Mouse (Mus musculus): Measurements from ENCODE around the gene Arid3a.
A peak's percentile ranks its signal among the peaks of the same experiment; 100 is the strongest.
"Not testable (repeated sequence)": the region's sequence is repeated elsewhere in the genome, so short reads cannot be mapped to it uniquely, and the experiment has no call there.

The Arid3a gene

GRCm38 (mm10) chr10:79926491-79927323, at the start of gene Arid3a:
Arid3a (plus strand) TSS chr10:79927043.
- DNase-seq: peak; percentile 90 to 93

GRCm38 (mm10) chr10:79877174-79877573, 49.7 kb upstream of the Arid3a start:
- DNase-seq: no peak

GRCm38 (mm10) chr10:79877757-79878156, 49.1 kb upstream of the Arid3a start:
- no peak for DNase-seq

- DNase-seq: no peak
These were observed 47.3 kb upstream of the Arid3a start for GRCm38 (mm10) chr10:79879527-79879926.

- DNase-seq: no peak
These were observed 46.1 kb upstream of the Arid3a start for GRCm38 (mm10) chr10:79880721-79881120.

DNA sequence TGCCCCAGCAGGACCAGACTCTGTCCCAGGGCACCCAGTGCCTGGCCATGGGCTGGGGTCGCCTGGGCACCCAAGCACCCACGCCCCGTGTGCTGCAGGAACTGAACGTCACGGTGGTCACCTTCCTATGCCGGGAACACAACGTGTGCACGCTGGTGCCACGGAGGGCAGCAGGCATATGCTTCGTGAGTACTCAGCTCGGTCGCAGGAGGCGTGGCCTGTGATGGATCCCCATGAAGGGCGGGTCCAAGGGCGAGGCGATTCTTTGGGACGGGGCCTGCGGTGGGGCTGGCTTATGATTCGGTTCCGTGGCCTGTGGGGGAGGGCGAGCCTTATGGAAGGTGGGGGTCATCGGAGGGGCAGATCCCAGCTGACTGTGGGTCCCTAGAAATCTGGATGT, 44.9 kb upstream of the Arid3a start:
- no peak for DNase-seq

DNA sequence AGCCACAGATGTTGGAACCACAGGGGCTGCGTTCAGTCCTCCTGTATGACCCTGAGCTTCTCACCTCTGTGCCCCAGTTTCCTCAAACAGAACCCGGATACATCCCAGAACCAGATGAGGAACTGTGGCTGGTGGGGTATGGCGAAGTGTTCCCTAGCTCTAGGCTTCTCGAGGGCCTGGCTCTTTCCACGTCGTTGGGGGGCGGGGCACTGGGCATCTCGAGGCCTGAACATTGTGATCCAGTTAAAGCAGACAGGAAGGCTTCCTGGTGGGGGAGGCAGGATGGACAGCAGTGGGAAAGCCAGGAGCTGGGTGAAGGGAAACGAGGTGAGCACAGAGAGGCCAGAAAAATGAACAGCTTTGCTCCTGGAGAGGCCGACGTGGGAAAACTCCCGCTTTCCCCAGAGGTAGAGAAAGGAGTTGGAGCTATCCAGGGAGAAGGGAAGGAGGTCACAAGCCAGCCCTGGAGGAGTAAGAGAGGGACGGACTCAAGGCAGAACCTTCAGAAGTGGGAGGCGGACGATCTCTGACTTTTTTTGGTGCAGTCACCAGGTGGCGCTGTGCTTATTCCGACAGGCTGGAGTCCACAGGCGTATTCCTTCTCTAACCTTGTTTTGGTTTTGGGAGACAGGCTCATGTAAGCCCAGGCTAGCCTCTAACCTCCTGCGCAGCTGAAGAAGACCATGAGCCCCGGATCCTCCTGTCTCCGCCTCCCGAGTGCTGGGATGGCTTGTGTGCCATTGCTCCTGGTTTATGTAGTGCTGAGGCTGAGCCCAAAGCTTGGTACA, 43.4 kb upstream of the Arid3a start:
- DNase-seq: peak; percentile 86 to 89

DNA sequence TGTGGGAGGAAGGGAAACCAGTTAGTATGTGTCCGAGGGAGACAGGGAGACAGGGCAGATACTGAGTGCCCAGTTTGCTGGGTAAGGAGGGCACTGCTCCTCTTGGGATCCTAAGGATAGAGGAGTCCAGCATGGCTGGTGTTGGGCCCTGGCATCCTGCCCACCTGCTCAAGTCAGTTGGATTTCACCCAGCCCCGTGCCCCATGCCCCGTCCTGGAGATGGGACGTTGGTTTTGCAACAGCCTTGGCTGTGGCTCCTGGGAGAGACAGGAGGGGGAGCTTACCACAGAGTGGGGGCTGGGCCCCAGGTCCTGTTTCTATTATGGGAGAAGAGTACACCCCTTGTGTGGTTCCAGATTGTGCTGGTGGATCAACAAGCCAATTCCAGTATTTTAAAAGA, 42.4 kb upstream of the Arid3a start:
- DNase-seq: peak in 1 of 2 experiments; percentile 45

- DNase-seq: not testable (repeated sequence)
These were observed 41.9 kb upstream of the Arid3a start for GRCm38 (mm10) chr10:79884938-79885337.

- no peak for DNase-seq
These were observed 40.8 kb upstream of the Arid3a start, which contains the start of gene Elane for GRCm38 (mm10) chr10:79886054-79886453. Elane (plus strand) TSS chr10:79886247.

GRCm38 (mm10) chr10:79886611-79887010, 40.2 kb upstream of the Arid3a start:
- no peak for DNase-seq

DNA sequence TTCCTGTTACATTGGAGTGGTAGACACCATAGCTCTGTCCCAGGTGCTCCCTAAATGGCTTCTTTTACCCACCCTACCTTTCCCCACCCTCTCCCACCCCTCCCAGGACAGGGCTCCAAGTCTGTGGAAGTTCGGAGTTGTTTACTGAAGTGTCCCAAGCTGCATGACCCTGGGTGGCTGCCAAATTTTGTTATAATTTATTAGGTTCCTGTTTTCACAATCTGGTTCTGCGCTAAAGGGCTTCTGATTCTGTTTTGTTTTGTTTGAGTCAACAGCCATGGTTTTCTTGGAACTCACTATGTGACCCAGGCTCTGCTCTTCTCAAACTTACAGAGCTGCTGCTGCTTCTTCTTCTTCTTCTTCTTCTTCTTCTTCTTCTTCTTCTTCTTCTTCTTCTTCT, 37.5 kb upstream of the Arid3a start:
- no peak for DNase-seq

DNA sequence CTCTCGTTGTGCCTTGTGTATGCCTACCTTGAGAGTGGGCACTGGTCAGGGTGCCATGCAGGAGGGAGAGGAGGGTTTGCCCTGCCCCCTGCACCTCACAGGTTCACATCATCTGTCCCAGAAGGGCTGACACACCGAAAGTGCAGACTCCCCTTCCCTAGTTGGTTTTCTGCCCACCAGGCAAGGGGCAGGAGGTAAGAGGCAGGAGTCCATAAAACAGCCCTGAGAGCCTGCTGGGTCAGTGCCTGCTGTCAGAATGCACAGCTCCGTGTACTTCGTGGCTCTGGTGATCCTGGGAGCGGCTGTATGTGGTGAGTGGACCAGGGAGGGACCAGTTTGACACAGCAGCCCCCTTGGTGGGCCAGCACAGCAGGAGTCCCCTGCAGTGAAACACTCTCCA, 36.2 kb upstream of the Arid3a start, which contains the start of gene Cfd:
Gene Cfd, plus strand, starts transcription at position 184 of the 400 bp plus-strand sequence.
- DNase-seq: no peak

DNA sequence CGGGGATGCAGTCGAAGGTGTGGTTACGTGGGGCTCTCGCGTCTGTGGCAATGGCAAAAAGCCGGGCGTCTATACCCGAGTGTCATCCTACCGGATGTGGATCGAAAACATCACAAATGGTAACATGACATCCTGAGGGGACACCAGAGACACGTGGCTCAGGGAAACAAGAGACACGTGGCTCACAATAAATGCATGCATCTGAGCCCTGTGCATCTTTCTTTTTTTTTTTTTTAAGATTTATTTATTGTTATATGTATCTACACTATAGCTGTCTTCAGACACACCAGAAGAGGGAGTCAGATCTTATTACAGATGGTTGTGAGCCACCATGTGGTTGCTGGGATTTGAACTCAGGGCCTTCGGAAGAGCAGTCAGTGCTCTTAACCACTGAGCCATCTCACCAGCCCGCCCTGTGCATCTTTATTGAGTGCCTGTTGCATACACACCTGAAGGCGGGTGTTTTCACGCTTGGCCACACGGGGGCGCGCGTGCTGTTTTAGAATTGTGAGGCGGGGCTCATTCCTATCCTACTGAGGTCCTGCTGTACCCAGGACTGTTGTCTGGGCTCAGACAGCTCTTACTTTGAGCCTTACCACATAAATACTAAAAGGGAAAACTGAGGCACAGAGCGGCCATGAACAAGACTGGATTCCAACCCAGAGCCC, 34.3 kb upstream of the Arid3a start:
- DNase-seq: peak; percentile 83 to 85

GRCm38 (mm10) chr10:79896306-79896705, 30.5 kb upstream of the Arid3a start:
- no peak for DNase-seq

- DNase-seq: no peak
These were observed 30.0 kb upstream of the Arid3a start for GRCm38 (mm10) chr10:79896814-79897213.

- DNase-seq: no peak
These were observed 29.3 kb upstream of the Arid3a start for GRCm38 (mm10) chr10:79897316-79898245.

GRCm38 (mm10) chr10:79900951-79901410, 25.9 kb upstream of the Arid3a start:
- no peak for DNase-seq

DNA sequence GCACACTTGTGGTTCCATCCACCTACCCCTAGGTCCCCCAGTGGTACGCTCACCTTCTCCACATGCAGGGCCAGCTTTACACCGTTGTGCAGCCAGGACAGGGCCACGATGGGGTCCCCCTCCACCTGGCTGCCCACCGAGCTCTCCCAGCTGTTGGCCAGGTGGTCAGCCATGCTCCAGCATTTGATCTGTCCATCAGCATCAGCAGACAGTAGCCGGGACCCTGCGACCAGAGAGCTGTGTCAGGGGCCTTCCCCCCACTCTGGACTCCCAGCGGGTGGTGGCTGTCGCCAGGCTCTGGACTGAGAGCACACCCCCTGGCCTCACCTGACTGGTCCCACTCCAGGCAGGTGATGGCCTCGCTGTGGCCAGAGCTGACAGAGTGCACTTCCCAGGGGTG, 20.1 kb upstream of the Arid3a start:
- DNase-seq: no peak

DNA sequence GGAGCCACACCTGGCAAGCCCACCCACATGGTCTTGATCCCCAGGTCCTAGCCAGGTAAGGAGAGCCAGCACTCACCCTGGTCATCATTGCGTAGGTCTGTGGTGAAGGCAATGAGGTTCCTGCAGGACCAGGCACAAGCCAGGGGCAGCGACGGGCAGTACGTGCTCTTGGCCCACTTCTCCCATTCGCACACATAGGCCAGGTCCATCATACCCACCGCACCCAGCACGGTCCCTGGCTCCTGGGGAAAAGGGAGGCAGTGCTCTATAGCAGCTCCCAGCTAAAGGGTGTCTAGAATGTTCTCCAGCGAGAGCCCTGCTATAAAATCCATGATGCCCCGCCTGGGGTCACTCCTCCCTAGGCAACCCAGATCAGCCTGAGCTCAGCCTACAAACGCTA, 19.4 kb upstream of the Arid3a start:
- no peak for DNase-seq

GRCm38 (mm10) chr10:79908167-79909091, 18.4 kb upstream of the Arid3a start, which contains the start of gene Med16:
Med16 (minus strand) TSS chr10:79908923.
- peak; percentile 96 for DNase-seq

Data from cerebellum, adult 18-20 months (tissue).